Mouse (Mus musculus): ENCODE measurements around the gene Ifna1.
"Not testable (repeated sequence)": the region's sequence is repeated elsewhere in the genome, so short reads cannot be mapped to it uniquely, and the experiment has no call there.

- TF ChIP-seq CTCF (IDR thresholded peaks at IDR 0.05; ENCODE audit: borderline replicate concordance, extremely low read depth, insufficient read depth, insufficient read length); POLR2A (IDR thresholded peaks at IDR 0.05; ENCODE audit: borderline replicate concordance, extremely low read depth, insufficient read depth, insufficient read length, poor library complexity, severe bottlenecking): not testable (repeated sequence)
Measured at GRCm38 (mm10) chr4:88805761-88806160, 44.1 kb upstream of the Ifna1 start.
